Mouse (Mus musculus): ENCODE results near the gene Ccdc65.

The Ccdc65 gene

DNA sequence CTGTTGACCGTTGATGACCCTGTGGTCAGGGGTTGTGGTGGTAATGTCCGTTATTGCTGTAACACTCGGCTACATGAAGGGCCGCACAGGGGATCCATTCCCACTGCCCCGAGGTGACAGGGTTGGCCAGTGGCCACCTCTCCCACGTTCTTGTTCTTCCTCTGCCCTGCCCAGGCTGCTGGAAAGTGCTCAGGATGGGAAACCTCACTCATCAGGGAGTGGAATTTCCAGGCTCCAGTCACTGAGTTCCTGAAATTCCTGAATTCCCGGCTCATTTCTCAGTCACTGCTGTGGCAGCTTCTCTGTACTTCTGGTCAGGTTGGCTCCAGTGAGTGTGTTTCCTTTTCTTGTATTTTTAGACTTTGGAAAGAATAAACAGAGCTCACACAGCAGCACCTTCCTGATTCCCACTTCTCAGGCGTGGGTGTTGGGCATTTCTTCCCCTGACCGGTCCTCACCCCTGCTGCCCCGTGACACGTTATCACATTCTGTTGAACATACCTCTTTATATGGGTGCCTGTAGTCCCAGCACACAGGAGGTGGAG, 15.8 kb upstream of the Ccdc65 start:
- ATAC-seq (ENCODE audit: low TSS enrichment): no peak

DNA sequence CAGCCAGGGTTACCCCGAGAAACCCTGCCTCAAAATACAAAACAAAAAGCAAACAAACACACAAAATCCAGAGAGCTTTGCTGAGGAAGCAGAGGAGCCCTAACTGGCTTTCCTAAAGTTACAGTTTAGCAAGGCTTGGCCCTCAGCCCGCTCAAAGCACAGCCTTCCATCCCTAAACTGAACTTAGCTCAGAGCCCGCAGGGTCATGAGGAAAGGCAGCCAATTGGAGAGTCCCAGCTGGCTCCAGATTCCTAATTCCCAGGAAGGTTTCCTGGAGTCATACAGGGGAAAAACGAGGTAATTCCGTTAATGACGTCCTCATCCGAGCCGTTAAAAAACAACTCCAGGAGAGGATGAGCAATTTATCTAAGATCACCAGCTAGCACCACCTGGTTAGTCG, 12.3 kb upstream of the Ccdc65 start:
- no peak for ATAC-seq (ENCODE audit: low TSS enrichment)

- ATAC-seq (ENCODE audit: low TSS enrichment): no peak
Measured at GRCm38 (mm10) chr15:98696216-98696615, 11.8 kb upstream of the Ccdc65 start.

DNA sequence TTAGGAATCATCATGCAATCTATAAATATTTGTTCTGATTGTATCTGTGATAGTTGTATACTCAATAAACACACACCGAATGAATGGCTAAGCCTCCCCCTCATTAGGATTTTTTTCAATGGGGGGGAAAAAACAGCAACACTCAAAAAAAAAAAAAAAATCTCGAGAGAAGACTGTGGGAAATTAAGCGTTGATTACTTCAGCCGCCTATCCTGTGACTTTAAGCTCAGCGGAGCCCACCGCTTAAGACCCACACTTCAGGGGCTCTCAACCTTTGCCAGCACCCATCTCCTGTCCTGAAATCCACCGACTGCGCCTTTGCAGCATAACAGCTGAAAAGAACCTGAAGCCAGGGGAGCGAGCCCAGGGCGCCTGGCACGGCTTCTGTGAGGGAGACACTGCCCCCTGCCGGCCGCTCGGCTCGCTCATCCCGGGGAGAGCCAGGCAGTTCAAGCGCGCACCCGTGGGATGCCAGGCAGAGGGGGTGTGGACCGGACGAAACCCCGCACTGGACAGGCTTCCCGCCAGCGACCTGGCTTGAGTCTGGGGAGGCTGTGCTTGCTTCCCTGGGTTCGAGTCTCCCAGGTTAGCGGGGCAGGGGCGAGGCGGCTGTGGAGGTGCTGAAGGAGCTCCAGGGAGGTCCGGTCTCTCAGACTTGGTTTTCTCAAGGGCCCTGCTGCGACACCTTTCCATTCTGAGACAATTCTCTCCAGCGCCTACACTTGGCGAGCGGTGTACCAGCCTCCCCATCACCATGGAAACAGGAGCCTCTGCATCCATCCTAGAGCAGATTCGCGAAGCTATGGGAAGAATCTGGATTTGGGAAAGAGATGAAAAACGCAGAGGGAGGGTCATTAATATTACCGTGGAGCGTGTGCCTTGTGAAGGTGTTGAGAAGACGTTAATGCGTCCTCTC, 8.6 kb upstream of the Ccdc65 start:
- ATAC-seq (ENCODE audit: low TSS enrichment): peak; percentile 96

- no peak for ATAC-seq (ENCODE audit: low TSS enrichment)
Measured at GRCm38 (mm10) chr15:98704312-98704711, 3.7 kb upstream of the Ccdc65 start.

- ATAC-seq (ENCODE audit: low TSS enrichment): peak; percentile 46; the same call in 1 of the 2 replicates
Measured at GRCm38 (mm10) chr15:98710442-98710841, 2.4 kb downstream of the Ccdc65 start.

- no peak for ATAC-seq (ENCODE audit: low TSS enrichment)
Measured at GRCm38 (mm10) chr15:98714230-98714652, 6.2 kb downstream of the Ccdc65 start.

- ATAC-seq (ENCODE audit: low TSS enrichment): no peak
Measured at GRCm38 (mm10) chr15:98717301-98717700, 9.3 kb downstream of the Ccdc65 start.

DNA sequence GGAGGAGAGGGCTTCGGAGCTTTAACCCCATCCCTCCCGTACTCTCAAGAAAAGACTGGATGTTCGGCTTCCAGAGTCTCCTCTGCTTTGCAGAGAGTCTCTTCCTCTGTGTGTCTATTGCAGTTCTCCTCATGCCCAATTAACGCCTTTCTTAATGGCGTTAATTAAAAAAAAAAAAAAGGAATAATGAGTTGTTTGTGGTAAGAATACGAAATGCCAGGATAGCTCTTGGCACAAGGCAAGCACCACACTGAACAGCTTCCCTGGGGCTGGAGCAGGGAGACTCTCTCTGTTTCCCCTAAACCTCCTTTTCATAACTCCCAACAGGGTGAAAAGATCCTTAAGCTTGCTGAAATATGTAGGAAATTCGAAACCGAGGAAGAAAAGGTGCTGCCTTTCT, 14.2 kb downstream of the Ccdc65 start:
- ATAC-seq (ENCODE audit: low TSS enrichment): no peak

DNA sequence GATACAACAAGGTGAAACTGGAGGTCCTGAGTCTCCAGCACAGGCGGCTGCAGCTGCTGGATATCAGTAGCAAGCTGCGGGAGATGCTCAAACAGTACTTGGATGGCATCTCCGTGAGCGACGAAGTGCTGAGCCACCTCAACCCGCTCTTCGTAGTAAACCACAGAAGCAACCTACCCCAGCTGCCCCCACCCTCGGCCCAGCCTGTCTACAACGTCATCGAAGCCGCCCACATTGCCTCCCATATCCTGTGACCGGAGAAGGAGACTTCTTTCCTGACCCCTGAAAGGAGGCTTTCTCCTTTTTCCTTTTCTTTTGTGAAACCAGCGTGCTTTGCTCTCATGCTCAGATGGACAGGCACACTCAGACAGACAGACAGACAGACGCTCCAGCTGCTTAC, 14.8 kb downstream of the Ccdc65 start:
- no peak for ATAC-seq (ENCODE audit: low TSS enrichment)

DNA sequence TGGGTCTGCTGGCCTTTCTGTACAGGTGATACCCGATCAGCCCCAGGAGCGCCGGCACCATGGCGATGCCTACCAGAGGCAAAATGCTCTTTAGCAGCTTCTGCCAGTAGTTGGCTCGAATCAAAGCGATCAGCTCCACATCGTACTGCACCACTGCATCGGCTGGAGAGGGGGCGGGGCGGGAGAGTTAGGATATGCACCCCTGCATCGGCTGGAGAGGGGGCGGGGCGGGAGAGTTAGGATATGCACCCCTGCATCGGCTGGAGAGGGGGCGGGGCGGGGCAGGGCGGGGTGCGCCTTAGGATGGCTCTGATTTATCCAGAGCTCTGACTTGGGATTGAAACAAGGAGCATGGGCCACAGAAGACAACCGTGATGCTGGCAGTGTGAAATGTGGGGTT, 16.4 kb downstream of the Ccdc65 start:
- no peak for ATAC-seq (ENCODE audit: low TSS enrichment)

DNA sequence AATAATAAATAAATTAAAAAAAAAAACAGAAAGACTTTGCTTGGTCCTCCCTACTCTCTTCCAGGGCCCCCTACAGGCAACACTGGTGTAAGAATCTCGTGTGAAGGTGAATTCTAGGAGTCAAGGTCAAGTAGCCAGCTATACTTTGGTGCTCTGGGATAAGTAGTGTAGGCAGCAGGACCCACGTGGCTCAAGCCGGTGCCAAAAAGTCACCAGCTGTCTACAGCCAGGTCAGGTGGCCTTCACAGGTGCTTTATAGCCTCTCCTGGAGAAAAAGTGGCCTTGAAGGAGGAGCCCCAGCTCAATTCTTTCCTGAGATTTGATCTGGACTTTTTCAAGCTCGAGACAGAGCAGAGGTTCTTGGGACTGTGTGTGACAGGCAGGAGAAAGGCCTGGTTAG, 18.1 kb downstream of the Ccdc65 start:
- no peak for ATAC-seq (ENCODE audit: low TSS enrichment)

GRCm38 (mm10) chr15:98726746-98727145, 18.7 kb downstream of the Ccdc65 start:
- ATAC-seq (ENCODE audit: low TSS enrichment): no peak

- ATAC-seq (ENCODE audit: low TSS enrichment): peak; percentile 75; the same call in 1 of the 2 replicates
Measured at GRCm38 (mm10) chr15:98727443-98728321, 19.7 kb downstream of the Ccdc65 start, which contains the start of gene Fkbp11. Fkbp11 (minus strand) TSS chr15:98728198.

GRCm38 (mm10) chr15:98728366-98728765, 20.4 kb downstream of the Ccdc65 start:
- no peak for ATAC-seq (ENCODE audit: low TSS enrichment)

GRCm38 (mm10) chr15:98729791-98730545, 22.0 kb downstream of the Ccdc65 start:
- no peak for ATAC-seq (ENCODE audit: low TSS enrichment)

- ATAC-seq (ENCODE audit: low TSS enrichment): no peak
Measured at GRCm38 (mm10) chr15:98730790-98731189, 22.8 kb downstream of the Ccdc65 start.

GRCm38 (mm10) chr15:98732006-98732531, 24.1 kb downstream of the Ccdc65 start:
- no peak for ATAC-seq (ENCODE audit: low TSS enrichment)

- no peak for ATAC-seq (ENCODE audit: low TSS enrichment)
Measured at GRCm38 (mm10) chr15:98733370-98733769, 25.4 kb downstream of the Ccdc65 start.

- ATAC-seq (ENCODE audit: low TSS enrichment): peak; percentile 31
Measured at GRCm38 (mm10) chr15:98733976-98734566, 26.1 kb downstream of the Ccdc65 start.

DNA sequence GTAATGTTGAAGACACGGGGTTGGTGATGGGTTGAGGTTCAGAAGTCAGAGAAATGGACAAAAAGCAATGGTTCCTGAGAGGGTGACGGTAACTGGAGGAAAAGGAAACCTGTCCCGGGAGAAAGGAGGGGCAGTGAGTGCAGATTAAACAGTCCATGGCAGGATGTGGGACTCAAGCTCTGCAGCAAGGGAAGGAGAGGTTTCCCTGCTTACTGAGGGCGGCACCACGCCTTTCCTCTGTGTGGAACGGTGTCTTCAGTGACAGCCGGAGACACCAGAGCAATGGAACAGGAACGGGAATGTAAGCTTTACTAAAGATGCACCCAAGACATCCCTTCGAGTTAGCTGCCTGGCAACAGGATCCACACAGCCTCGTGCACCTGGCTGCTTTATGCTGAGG, 28.5 kb downstream of the Ccdc65 start:
- ATAC-seq (ENCODE audit: low TSS enrichment): no peak
